ENCODE assay signal across 11 mouse cellular contexts in genomic region chr17:12750591-12751170, GRCm38 (mm10). TPM values are rescaled to one million over a fixed set of nuclear protein-coding genes. Genes with fewer than 3 reads are reported as not detected.
DNase-seq lines count a peak whose midpoint lies in the region; ATAC-seq and TF ChIP-seq lines count a peak whose summit lies in the region.
"Had no signal": no experiment of that assay in that cellular context is flagged by ENCODE, and none has a peak within 500 bp of the region (broad histone marks: within the 10 kb centered on the region; RNA-seq: fewer than 3 reads in every experiment).

No protein-coding gene starts in this region.

- TF ChIP-seq POLR2A in heart, adult 2 months (IDR thresholded peaks at IDR 0.05; ENCODE audit: insufficient read depth, low read depth, low read length) = no peak

- no peak for DNase-seq in heart, adult 2 months
- DNase-seq in heart, postnatal 25 days (ENCODE audit: low spot score) = no peak
- no peak for DNase-seq in lung, adult 18-20 months
- DNase-seq in induced T-regulatory cell, adult 2 months (ENCODE audit: low read depth) = peak; percentile 57
- DNase-seq in cerebellum, postnatal 36 days = no peak
- DNase-seq: B cell, adult 2 months; cerebellum, adult 9-11 months; forebrain, postnatal 0 days had no signal

- WGBS in heart, adult 2 months = 33% methylated on average over 9 of the region's 9 CpGs
- 30% methylated on average over 9 of the region's 9 CpGs for WGBS in lung, embryonic 15.5 days
- WGBS in stomach, embryonic 16.5 days = 24% methylated on average over 9 of the region's 9 CpGs

- peak overlapping the region; percentile 42 for H3K4me2 ChIP-seq in lung, embryonic 15.5 days
- H3K4me2 ChIP-seq in stomach, embryonic 16.5 days (ENCODE audit: low read depth, low read length) = peak overlapping the region; percentile 1; the same call in 1 of the 2 replicates

- H3K36me3 ChIP-seq in heart, adult 2 months (ENCODE audit: control insufficient read depth, insufficient read depth, low read length) = peaks cover 59% of the 10 kb centered on the region
- H3K36me3 ChIP-seq in lung, embryonic 15.5 days = peaks cover 24% of the 10 kb centered on the region
- no peaks in the 10 kb centered on the region for H3K36me3 ChIP-seq in stomach, embryonic 16.5 days (ENCODE audit: control insufficient read depth, insufficient read depth, low read length)

- TF ChIP-seq CTCF in heart, adult 2 months (IDR thresholded peaks at IDR 0.05) = no peak

- no peak for TF ChIP-seq EP300 in heart, adult 2 months (IDR thresholded peaks at IDR 0.05; ENCODE audit: insufficient read depth, low read depth, low read length)

- intact Hi-C loops in heart, adult 2 months (cut with DNase I) = no loop called here
- intact Hi-C loops in heart, postnatal 25 days (cut with DNase I) = no loop called here

- no peak for ATAC-seq in lung, embryonic 15.5 days (ENCODE audit: borderline replicate concordance, extremely low read depth, low FRiP score, low TSS enrichment)
- no peak for ATAC-seq in stomach, embryonic 16.5 days (ENCODE audit: insufficient read depth, low FRiP score)
- ATAC-seq in erythroblast, adult 5-6 weeks (replicated peaks; ENCODE audit: low FRiP score, poor library complexity, severe bottlenecking) = no peak

- no peaks in the 10 kb centered on the region for H3K9me3 ChIP-seq in lung, embryonic 15.5 days
- H3K9me3 ChIP-seq in stomach, embryonic 16.5 days (replicated peaks; ENCODE audit: control insufficient read depth, low read length) = no peaks in the 10 kb centered on the region

- H3K27ac ChIP-seq in heart, adult 2 months = peak overlapping the region; percentile 42
- peak overlapping the region; percentile 84 for H3K27ac ChIP-seq in lung, embryonic 15.5 days
- H3K27ac ChIP-seq in stomach, embryonic 16.5 days (ENCODE audit: low read length) = peak overlapping the region; percentile 69

- H3K9ac ChIP-seq in heart, adult 2 months (ENCODE audit: low read depth, low read length) = 0 out of 2 replicates have a peak overlapping the region, but pooled peaks have one; percentile 3
- H3K9ac ChIP-seq in lung, embryonic 15.5 days = no peak overlapping the region
- H3K9ac ChIP-seq in stomach, embryonic 16.5 days (ENCODE audit: low read length) = peak overlapping the region; percentile 33; the same call in 1 of the 2 replicates
- H3K9ac ChIP-seq: forebrain, postnatal 0 days had no signal

- peaks cover 9% of the 10 kb centered on the region for H3K79me2 ChIP-seq in heart, adult 2 months (replicated peaks; ENCODE audit: control insufficient read depth, insufficient read depth, low read length)

- H3K27me3 ChIP-seq in heart, adult 2 months (ENCODE audit: control insufficient read depth, insufficient read depth, low read length) = no peaks in the 10 kb centered on the region
- no peaks in the 10 kb centered on the region for H3K27me3 ChIP-seq in lung, embryonic 15.5 days
- no peaks in the 10 kb centered on the region for H3K27me3 ChIP-seq in stomach, embryonic 16.5 days (ENCODE audit: control insufficient read depth, insufficient read depth, low read length)

- H3K4me1 ChIP-seq in heart, adult 2 months (ENCODE audit: control insufficient read depth, insufficient read depth, low read length) = peaks cover 59% of the 10 kb centered on the region
- H3K4me1 ChIP-seq in lung, embryonic 15.5 days = peaks cover 80% of the 10 kb centered on the region
- peaks cover 74% of the 10 kb centered on the region for H3K4me1 ChIP-seq in stomach, embryonic 16.5 days (ENCODE audit: control insufficient read depth, insufficient read depth, low read length)

- 0 out of 2 replicates have a peak overlapping the region, but pooled peaks have one; percentile 0 for H3K4me3 ChIP-seq in heart, adult 2 months
- H3K4me3 ChIP-seq in lung, embryonic 15.5 days = no peak overlapping the region
- no peak overlapping the region for H3K4me3 ChIP-seq in stomach, embryonic 16.5 days (replicated peaks; ENCODE audit: low read length)

RNA-seq across cellular contexts. Expression of gene Igf2r, which starts 18.8 kb away (rescaled TPM):
- 100 to 1,000 TPM in 1 of 2 experiments, 10 to 100 TPM in 1; 98.9 to 116 TPM for total RNA-seq in heart, adult 2 months (2021)
- 34.0 and 53.7 TPM in 2 replicates for polyA plus RNA-seq in heart, adult 2 months (2012; rRNA removed)
- total RNA-seq in heart, postnatal 25 days (2021) = 100 to 1,000 TPM in 1 of 2 experiments, 10 to 100 TPM in 1; 99.0 to 108 TPM
- polyA plus RNA-seq in lung, embryonic 15.5 days (2015; fragmentation: Nextera tagmentation; extraction: Ambion mirVana) = 58.4 and 62.5 TPM in 2 replicates
- 38.6 and 39.3 TPM in 2 replicates for polyA plus RNA-seq in stomach, embryonic 16.5 days (2015; fragmentation: Nextera tagmentation; extraction: Ambion mirVana)
- 0.96 and 3.3 TPM in 2 replicates for total RNA-seq in erythroblast, adult 5-6 weeks (2015; ENCODE audit: low replicate concordance)
- 4.9 TPM in 2 replicates for total RNA-seq in erythroblast, adult 5-6 weeks (2017; ENCODE audit: low replicate concordance)

Comparison
In these comparisons a context has a peak if more than half of its experiments do, and no peak if none do; other contexts are left out.
1. RNA of gene Igf2r, which starts 18.8 kb away (total RNA-seq): 98.9 to 116 TPM in heart, adult 2 months and 99.0 to 108 TPM in heart, postnatal 25 days; 0.96 to 4.9 TPM in erythroblast, adult 5-6 weeks; every median in the first group is over 10 times any median in the second.
2. Peak in every context shown above with its lines, with median percentiles within 50 percentile points of each other: H3K27ac ChIP-seq.